Mouse (Mus musculus) forebrain, embryonic 15.5 days (tissue): ENCODE data around the gene Pou4f1. TPM values are rescaled to one million over a fixed set of nuclear protein-coding genes. Genes with fewer than 3 reads are reported as not detected.
"Not testable (repeated sequence)": the region's sequence is repeated elsewhere in the genome, so short reads cannot be mapped to it uniquely, and the experiment has no call there.

Experiments
- ATAC-seq: fragments of 200-750 bp; cut with Nextera tagmentation; replicated peaks from 2 replicates; pipeline ENCODE4 v1.8.0; 2017; ENCODE audit warnings: mild to moderate bottlenecking, moderate TSS enrichment, moderate library complexity
- H3K27ac ChIP-seq: fragments of 300-500 bp; sonication (generic); replicated peaks from 2 replicates; pipeline ENCODE4 v1.5.1; 2015; ENCODE audit warnings: mild to moderate bottlenecking, inconsistent platforms
- H3K27me3 ChIP-seq: fragments of 300-500 bp; sonication (generic); 2 replicates; pipeline ENCODE4 v1.6.1; 2015; ENCODE audit warnings: inconsistent platforms
- H3K36me3 ChIP-seq: fragments of 300-500 bp; sonication (generic); 2 replicates; pipeline ENCODE4 v1.6.1; 2015; ENCODE audit warnings: mild to moderate bottlenecking, inconsistent platforms
- H3K4me1 ChIP-seq: fragments of 300-500 bp; sonication (generic); 2 replicates; pipeline ENCODE4 v1.6.1; 2015; ENCODE audit warnings: inconsistent platforms
- H3K4me2 ChIP-seq: fragments of 300-500 bp; sonication (generic); replicated peaks from 2 replicates; pipeline ENCODE4 v1.6.1; 2015; ENCODE audit warnings: mild to moderate bottlenecking, inconsistent platforms
- H3K4me3 ChIP-seq: fragments of 300-500 bp; sonication (generic); 2 replicates; pipeline ENCODE4 v1.5.1; 2015; ENCODE audit warnings: mild to moderate bottlenecking, inconsistent platforms
- H3K9ac ChIP-seq: fragments of 300-500 bp; sonication (generic); replicated peaks from 2 replicates; pipeline ENCODE4 v1.6.1; 2015; ENCODE audit warnings: mild to moderate bottlenecking, inconsistent platforms
- H3K9me3 ChIP-seq: fragments of 300-500 bp; sonication (generic); 2 replicates; pipeline ENCODE4 v1.6.1; 2016; ENCODE audit warnings: inconsistent platforms
- WGBS: fragments of 180-500 bp; shearing (Covaris S2); methylation state at CpG from one replicate; pipeline ENCODE4 v1.1.7; 2015; ENCODE audit warnings: mixed read lengths; 5-methylcytosine and 5-hydroxymethylcytosine counted together
- polyA plus RNA-seq: library from polyadenylated mRNA; unstranded; fragments of >200 nt; fragmentation: Nextera tagmentation; extraction: Ambion mirVana; gene quantifications from 2 replicates; pipeline ENCODE4 v1.2.1, GENCODE M21; 2015

Gene Pou4f1
- 2.6 and 3.1 TPM in 2 replicates for polyA plus RNA-seq

DNA sequence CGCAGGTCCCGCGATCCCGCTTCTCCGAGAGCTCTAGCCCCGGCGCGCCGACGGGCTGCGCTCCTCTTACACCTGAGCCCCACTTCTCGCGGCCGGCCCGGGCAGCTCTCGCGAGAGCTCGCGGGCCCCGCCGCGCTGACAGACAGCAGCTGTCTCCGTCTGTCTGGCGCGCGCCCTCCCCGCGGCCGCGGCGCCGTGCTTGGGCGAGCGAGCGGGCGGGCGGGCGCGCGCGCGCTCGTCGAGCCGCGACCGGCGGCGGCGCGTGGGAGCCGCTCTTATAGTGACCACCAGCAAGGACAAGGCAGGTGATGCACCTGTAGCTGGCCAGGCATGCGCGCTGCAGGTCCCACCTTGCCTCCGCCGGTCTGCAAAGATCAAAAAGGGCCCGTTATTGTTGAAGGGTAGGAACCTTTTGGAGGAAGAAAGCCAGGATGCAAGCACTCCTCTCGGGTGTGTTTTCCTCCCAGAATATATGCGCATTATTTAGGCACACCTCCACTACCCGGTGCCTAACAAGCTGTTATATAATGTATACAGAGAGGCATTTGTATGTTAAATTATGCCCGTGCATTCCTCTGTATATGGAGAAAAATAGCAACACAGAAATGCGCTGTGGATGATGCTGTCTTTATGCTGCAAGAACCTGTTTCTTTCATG, at the start of gene Pou4f1:
Pou4f1 (minus strand) TSS at position 34 of the 657 bp plus-strand sequence.
- H3K36me3 ChIP-seq = no peaks in the 10 kb centered on the region
- WGBS = under 1% methylated on average over 62 of the region's 62 CpGs
- H3K4me2 ChIP-seq = peak within 1 kb of the TSS; percentile 92
- H3K9ac ChIP-seq = peak within 1 kb of the TSS; percentile 38
- peak within 1 kb of the TSS; percentile 58 for H3K4me3 ChIP-seq
- peaks cover 82% of the 10 kb centered on the region for H3K27me3 ChIP-seq
- peak; percentile 92 for ATAC-seq
- no peak within 1 kb of the TSS for H3K27ac ChIP-seq
- no peaks in the 10 kb centered on the region for H3K9me3 ChIP-seq
- peaks cover 32% of the 10 kb centered on the region for H3K4me1 ChIP-seq

DNA sequence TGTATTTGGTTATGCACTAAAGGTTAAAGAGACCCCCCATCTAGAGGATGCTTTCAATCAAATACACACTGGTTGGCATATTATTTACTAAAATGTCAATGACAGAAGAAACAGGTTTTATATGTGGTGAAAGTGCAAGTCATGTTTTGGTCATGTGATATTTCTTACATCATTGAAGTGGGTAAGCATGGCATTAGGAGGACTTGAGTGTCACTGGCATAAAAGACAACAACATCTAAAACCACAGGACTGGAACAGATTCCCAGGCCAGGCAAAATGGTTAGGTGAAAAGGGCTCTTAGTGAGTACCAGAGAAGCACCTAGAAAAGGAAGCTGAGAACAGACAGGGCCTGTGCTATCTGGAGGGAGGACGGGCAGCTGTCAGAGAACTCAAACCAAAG, 43.9 kb upstream of the Pou4f1 start:
- no peak overlapping the region for H3K4me3 ChIP-seq
- WGBS = 92% methylated on average over 1 of the region's 1 CpGs
- no peaks in the 10 kb centered on the region for H3K9me3 ChIP-seq
- no peak for ATAC-seq
- H3K27ac ChIP-seq = no peak overlapping the region
- no peak overlapping the region for H3K4me2 ChIP-seq
- no peaks in the 10 kb centered on the region for H3K4me1 ChIP-seq
- H3K27me3 ChIP-seq = no peaks in the 10 kb centered on the region
- H3K9ac ChIP-seq = no peak overlapping the region
- H3K36me3 ChIP-seq = peaks cover 10% of the 10 kb centered on the region; the same call in 1 of the 2 replicates

DNA sequence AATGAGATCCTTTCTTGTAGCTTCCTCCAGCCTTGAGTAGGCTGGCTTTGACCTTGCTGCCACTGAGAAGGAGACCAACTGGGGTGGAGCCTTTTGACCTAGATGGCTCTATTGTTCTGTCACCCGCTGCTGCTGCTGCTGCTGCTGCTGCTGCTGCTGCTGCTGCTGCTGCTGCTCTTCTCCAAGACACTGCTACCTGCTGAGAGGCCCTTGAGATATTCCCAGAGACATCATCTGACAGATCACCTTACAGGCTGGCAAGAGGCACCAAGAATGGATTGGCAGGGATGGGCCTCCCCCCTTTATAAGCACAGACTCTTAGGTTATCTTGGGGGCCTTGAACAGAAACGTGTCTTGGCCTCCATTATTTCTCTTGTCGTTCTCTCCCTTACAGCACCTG, 35.0 kb upstream of the Pou4f1 start:
- ATAC-seq, H3K4me3 ChIP-seq, H3K4me1 ChIP-seq, H3K4me2 ChIP-seq, H3K9me3 ChIP-seq, H3K27me3 ChIP-seq, H3K9ac ChIP-seq, H3K27ac ChIP-seq: not testable (repeated sequence)
- WGBS = 76% methylated on average over 3 of the region's 3 CpGs
- H3K36me3 ChIP-seq = peaks cover 65% of the 10 kb centered on the region

DNA sequence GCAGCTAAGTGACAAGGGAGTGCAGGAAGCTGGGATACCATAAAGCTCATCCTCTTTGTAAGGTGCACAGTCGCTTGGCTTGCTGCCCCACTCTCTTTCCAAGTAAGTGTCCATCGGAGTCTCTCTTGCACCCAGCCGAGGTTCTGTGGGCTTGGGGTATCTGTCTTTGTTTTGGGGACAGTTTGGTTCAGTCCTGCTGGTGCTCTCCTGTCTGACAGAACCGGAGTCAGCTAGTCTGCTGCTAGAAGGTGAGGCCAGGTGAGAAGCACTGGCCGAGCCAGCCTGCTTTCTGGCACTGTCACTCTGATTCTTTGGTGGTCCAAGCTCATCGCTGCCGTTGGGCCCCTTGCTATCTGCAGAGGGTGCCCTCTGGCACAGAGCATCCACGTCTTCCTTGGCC, 12.0 kb upstream of the Pou4f1 start:
- Histone ChIP-seq H3K4me2 (no peak overlapping the region), H3K36me3 (peaks cover 18% of the 10 kb centered on the region), H3K9me3 (no peaks in the 10 kb centered on the region), H3K9ac (no peak overlapping the region), H3K27ac (no peak overlapping the region), H3K4me3 (no peak overlapping the region), H3K27me3 (peaks cover 16% of the 10 kb centered on the region), H3K4me1 (no peaks in the 10 kb centered on the region)
- ATAC-seq = no peak
- WGBS = 91% methylated on average over 8 of the region's 8 CpGs

DNA sequence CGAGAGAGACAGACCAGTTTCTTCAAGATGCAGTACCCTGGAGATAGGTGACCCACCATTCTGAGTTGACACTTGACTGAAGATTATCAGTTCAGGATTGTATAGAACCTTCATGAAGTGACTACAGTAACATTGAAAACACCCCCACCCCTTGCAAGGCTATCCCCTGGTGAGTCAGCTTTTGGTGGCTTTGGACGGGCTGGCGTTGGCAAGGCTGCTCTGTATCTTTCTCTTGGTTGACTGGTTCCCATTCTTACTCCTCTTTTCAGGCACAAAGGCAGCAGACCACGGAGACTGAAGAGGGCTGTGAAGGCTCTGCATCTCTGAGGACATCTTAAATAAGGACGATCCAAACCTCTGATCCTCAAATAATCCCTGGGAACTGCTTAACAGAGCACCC, 10.8 kb upstream of the Pou4f1 start:
- Histone ChIP-seq H3K9ac (no peak overlapping the region), H3K4me3 (no peak overlapping the region), H3K4me1 (peaks cover 5% of the 10 kb centered on the region), H3K27me3 (peaks cover 26% of the 10 kb centered on the region), H3K9me3 (no peaks in the 10 kb centered on the region), H3K4me2 (no peak overlapping the region), H3K36me3 (peaks cover 18% of the 10 kb centered on the region), H3K27ac (no peak overlapping the region)
- 71% methylated on average over 5 of the region's 5 CpGs for WGBS
- no peak for ATAC-seq

DNA sequence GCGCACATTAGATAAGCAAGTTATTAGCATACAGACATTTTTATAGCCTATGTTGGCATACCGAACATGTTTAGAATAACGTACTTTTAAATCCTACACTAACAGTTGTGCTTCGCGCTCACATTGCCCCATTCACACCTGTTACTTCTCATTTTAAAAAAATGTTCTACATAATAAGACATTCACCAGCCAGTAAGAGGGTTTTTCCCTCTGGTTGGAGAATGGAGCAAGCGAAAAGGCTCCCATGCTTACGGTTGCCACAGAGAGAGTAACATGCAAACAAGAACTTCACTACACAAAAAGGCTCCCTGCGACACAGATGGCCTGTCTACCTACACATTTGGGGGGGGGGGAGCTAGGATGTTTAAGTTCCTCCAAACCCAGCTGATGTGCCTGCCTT, 9.8 kb upstream of the Pou4f1 start:
- Histone ChIP-seq H3K4me2 (no peak overlapping the region), H3K27me3 (peaks cover 33% of the 10 kb centered on the region), H3K27ac (no peak overlapping the region), H3K9me3 (no peaks in the 10 kb centered on the region), H3K4me1 (peaks cover 14% of the 10 kb centered on the region), H3K9ac (no peak overlapping the region), H3K4me3 (no peak overlapping the region), H3K36me3 (peaks cover 18% of the 10 kb centered on the region)
- WGBS = 93% methylated on average over 8 of the region's 8 CpGs
- ATAC-seq = no peak

DNA sequence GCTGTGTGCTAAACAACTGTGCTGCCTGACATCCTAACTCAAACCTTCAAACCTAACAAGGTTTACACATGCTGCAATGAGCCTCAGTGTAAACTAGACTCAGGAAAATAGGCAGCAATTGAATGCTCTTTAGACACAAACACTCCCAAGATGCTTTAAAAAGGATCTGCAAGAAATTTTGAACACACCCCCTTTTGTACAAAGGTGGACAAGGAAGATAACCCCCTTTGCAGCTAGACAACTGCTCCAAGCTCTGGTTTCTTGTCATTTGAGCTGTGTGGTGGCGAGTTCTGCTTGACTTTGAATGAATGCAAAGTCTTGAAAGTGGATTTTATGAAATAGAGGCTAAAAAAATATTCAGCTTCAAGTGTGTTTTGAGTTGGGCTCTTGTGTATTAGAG, 7.6 kb upstream of the Pou4f1 start:
- peaks cover 51% of the 10 kb centered on the region for H3K27me3 ChIP-seq
- no peak for ATAC-seq
- H3K36me3 ChIP-seq = peaks cover 18% of the 10 kb centered on the region
- H3K4me3 ChIP-seq = no peak overlapping the region
- H3K9ac ChIP-seq = no peak overlapping the region
- H3K4me1 ChIP-seq = peaks cover 16% of the 10 kb centered on the region
- H3K4me2 ChIP-seq = no peak overlapping the region
- H3K27ac ChIP-seq = no peak overlapping the region
- WGBS = 89% methylated on average over 1 of the region's 1 CpGs
- no peaks in the 10 kb centered on the region for H3K9me3 ChIP-seq

DNA sequence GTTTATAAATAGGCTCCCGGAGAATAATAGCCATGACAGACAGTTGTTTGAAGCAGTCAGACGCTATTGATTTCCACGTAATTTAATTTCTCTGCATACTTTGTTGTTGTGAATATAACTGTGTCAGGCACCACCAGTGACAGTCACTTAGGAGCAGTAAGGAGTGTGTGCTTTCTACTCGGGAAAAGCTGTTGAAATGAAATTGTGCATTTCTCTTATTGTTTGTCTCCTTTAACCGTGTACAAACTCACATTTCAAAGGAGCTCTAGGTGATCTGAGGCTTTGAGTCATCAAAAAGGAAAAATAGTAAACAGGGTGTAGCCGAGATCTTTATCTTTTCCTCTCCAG, 798 bp upstream of the Pou4f1 start:
- Histone ChIP-seq H3K4me1 (peaks cover 36% of the 10 kb centered on the region), H3K4me3 (peak overlapping the region; percentile 58; the same call in 1 of the 2 replicates), H3K27me3 (peaks cover 80% of the 10 kb centered on the region), H3K9ac (no peak overlapping the region), H3K36me3 (no peaks in the 10 kb centered on the region), H3K9me3 (no peaks in the 10 kb centered on the region), H3K27ac (no peak overlapping the region), H3K4me2 (no peak overlapping the region)
- ATAC-seq = no peak
- WGBS = 4% methylated on average over 6 of the region's 6 CpGs

DNA sequence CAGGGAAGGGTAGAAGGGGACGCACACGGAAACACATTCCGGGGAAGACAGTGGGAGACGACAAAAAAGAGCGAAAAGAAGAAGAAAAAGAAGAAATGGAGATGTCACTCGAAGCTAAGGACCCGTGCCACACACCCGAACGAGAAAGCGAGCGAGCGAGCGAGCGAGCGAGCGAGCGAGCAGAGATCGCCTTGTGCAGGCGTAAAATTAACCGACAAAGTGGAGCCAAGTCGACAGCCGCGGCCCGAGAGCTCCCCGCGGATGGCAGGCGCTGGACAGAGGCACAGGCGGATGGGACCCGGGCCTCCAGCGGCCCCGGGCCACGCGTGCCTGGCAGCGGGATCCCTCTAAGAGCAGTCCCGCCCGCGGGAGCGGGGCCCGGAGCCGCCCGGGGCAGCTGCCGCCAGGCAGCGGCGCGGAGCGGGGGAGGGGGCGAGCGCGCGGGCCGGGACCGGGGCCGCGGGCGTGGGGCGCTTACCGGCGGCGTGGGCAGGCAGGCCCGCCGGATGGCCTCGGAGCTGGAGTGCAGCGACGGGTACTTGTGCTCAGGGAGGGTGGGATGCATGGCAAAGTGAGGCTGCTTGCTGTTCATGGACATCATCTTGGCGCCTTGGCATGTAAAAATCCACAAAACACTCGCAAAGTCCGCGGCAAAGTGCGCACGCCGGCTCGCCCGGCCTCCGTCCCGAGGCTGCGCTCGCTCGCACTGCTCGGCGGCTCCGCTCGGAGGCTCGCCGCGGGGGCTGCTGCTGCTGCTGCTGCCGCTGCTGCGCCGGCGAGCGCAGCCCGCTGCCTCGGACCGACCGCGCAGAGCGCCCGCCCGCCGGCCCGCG, 450 bp downstream of the Pou4f1 start:
- peak overlapping the region; percentile 92 for H3K4me2 ChIP-seq
- peaks cover 27% of the 10 kb centered on the region for H3K4me1 ChIP-seq
- H3K9ac ChIP-seq = peak overlapping the region; percentile 38
- H3K36me3 ChIP-seq = no peaks in the 10 kb centered on the region
- ATAC-seq = peak; percentile 74
- H3K9me3 ChIP-seq = no peaks in the 10 kb centered on the region
- H3K27ac ChIP-seq = no peak overlapping the region
- WGBS = under 1% methylated on average over 95 of the region's 101 CpGs
- peak overlapping the region; percentile 58 for H3K4me3 ChIP-seq
- peaks cover 82% of the 10 kb centered on the region for H3K27me3 ChIP-seq

DNA sequence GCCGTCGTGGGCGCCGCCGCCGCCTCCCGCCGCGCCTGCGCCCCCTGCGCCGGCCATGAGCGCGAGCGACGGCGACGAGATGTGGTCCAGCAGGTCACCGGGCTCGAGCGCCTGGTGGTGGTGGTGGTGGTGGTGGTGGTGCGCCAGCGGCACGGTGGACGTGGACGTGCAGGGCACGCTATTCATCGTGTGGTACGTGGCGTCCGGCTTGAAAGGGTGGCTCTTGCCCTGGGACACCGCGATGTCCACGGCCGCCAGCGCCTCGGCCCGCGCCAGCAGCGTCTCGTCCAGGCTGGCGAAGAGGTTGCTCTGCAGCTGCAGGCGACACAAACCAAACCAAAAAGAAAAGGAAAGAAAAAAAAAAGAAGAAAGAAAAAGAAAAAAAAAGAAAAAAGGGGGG, 1.2 kb downstream of the Pou4f1 start:
- H3K9ac ChIP-seq = no peak overlapping the region
- H3K4me3 ChIP-seq = peak overlapping the region; percentile 58
- no peak for ATAC-seq
- peaks cover 25% of the 10 kb centered on the region for H3K4me1 ChIP-seq
- peak overlapping the region; percentile 92 for H3K4me2 ChIP-seq
- peaks cover 81% of the 10 kb centered on the region for H3K27me3 ChIP-seq
- no peaks in the 10 kb centered on the region for H3K9me3 ChIP-seq
- no peak overlapping the region for H3K27ac ChIP-seq
- WGBS = 0% methylated on average over 32 of the region's 43 CpGs
- no peaks in the 10 kb centered on the region for H3K36me3 ChIP-seq

DNA sequence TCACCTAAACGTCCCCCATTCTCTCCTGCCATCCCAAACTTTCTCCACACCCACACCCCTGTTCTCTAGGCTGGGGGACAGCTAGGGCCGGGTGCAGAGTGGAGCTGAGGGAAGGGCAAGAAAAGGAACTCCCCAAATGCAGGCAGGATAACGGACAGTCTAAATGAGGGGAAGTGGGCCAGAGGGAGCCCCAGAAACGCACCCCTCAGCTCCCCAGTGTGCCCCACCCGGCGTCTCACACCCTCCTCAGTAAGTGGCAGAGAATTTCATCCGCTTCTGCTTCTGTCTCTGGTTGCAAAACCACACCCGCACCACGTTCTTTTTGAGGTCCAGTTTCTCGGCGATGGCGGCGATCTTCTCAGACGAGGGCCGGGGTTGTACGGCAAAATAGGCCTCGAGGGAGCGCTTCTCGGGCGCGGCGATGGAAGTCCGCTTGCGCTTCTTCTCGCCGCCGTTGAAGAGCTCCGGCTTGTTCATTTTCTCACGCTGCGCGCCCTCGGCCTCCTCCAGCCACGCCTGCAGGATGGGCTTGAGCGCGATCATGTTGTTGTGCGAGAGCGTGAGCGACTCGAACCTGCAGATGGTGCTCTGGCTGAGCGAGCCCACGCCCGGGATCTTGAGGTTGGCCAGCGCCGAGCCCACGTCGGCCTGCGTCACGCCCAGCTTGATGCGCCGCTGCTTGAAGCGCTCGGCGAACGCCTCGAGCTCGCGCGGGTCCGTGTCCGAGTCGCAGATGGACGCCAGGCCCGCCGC, 2.1 kb downstream of the Pou4f1 start:
- Histone ChIP-seq H3K4me1 (peaks cover 28% of the 10 kb centered on the region), H3K4me2 (peak overlapping the region; percentile 92), H3K9ac (no peak overlapping the region), H3K36me3 (no peaks in the 10 kb centered on the region), H3K27ac (no peak overlapping the region), H3K27me3 (peaks cover 81% of the 10 kb centered on the region), H3K9me3 (no peaks in the 10 kb centered on the region), H3K4me3 (peak overlapping the region; percentile 39)
- ATAC-seq = no peak
- WGBS = under 1% methylated on average over 61 of the region's 64 CpGs

DNA sequence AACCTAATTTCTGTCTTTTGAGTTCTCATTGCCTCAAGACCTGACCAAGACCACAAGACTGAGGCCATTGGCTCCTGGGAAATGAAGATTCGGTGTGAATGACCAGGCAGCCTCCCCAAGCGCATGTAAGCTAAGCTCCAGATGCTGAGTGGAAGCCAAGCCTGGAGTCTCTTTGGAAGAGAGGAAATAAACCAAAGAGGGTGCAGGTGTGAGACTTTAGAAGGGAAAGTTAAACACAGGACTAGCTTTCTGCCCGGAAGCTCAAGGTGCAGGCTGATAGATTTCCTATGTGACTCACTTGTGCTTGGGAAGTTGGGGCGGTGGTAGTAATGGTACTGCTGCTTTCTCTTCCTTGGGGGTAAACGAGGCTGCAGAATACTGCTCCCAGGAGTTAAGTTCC, 3.0 kb downstream of the Pou4f1 start:
- ATAC-seq = no peak
- H3K4me1 ChIP-seq = peaks cover 34% of the 10 kb centered on the region
- no peaks in the 10 kb centered on the region for H3K36me3 ChIP-seq
- no peak overlapping the region for H3K4me3 ChIP-seq
- 7% methylated on average over 5 of the region's 5 CpGs for WGBS
- peaks cover 80% of the 10 kb centered on the region for H3K27me3 ChIP-seq
- no peak overlapping the region for H3K9ac ChIP-seq
- H3K27ac ChIP-seq = no peak overlapping the region
- H3K9me3 ChIP-seq = no peaks in the 10 kb centered on the region
- H3K4me2 ChIP-seq = no peak overlapping the region
